Mouse (Mus musculus) bone marrow, adult 2 months (tissue): ENCODE measurements around the gene Rtn4rl1.

ENCODE experiments used
- CTCF ChIP-seq: fragments of 200-500 bp; IDR thresholded peaks from 2 replicates; pipeline ENCODE4 v1.5.1; 2011; ENCODE audit warnings: low read length, control low read depth; ENCODE audit not compliant: control insufficient read depth, insufficient read depth
- POLR2A ChIP-seq: fragments of 200-500 bp; IDR thresholded peaks from 2 replicates; pipeline ENCODE4 v1.6.1; 2011; ENCODE audit warnings: low read depth, mild to moderate bottlenecking, control low read depth, low read length, borderline replicate concordance; ENCODE audit not compliant: control insufficient read depth

GRCm38 (mm10) chr11:75224062-75224461 lies 30.5 kb downstream of the Rtn4rl1 start:
- no peak for TF ChIP-seq POLR2A
- TF ChIP-seq CTCF, result no peak
